In genomic region chr5:132161338-132162205, GRCm38 (mm10) we compare ENCODE assay signal across 8 mouse cellular contexts.
DNase-seq lines count a peak whose midpoint lies in the region; ATAC-seq lines count a peak whose summit lies in the region.

No protein-coding gene starts in this region.

- ATAC-seq in frontal cortex, adult (ENCODE audit: low TSS enrichment): peak; percentile 92
- ATAC-seq in intestine, embryonic 16.5 days: peak; percentile 58

- H3K27me3 ChIP-seq in intestine, embryonic 16.5 days (replicated peaks; ENCODE audit: control insufficient read depth, insufficient read depth, low read length): no peaks in the 10 kb centered on the region

- peaks cover 12% of the 10 kb centered on the region for H3K4me1 ChIP-seq in intestine, embryonic 16.5 days (ENCODE audit: control insufficient read depth, insufficient read depth, low read length)

- intact Hi-C loops in left cerebral cortex, postnatal 4 days (cut with DNase I): no loop called here

- H3K4me2 ChIP-seq in intestine, embryonic 16.5 days (ENCODE audit: low read depth, low read length): no peak overlapping the region

- H3K4me3 ChIP-seq in intestine, embryonic 16.5 days (ENCODE audit: low read length): no peak overlapping the region

- DNase-seq in layer of hippocampus, adult 11-12 months (ENCODE audit: low spot score): peak; percentile 47
- DNase-seq in layer of hippocampus, postnatal 25 days (ENCODE audit: extremely low spot score in 1 of 2, low spot score in 1 of 2): no peak
- DNase-seq in left cerebral cortex, postnatal 4 days: peak; percentile 62
- DNase-seq in right cerebral cortex, postnatal 10 days (ENCODE audit: low spot score in 2 of 2): peak; percentile 42 to 75
- no peak for DNase-seq in cerebellum, adult 9-11 months
- no peak for DNase-seq in cerebellum, postnatal 36 days

- no peaks in the 10 kb centered on the region for H3K9me3 ChIP-seq in intestine, embryonic 16.5 days (ENCODE audit: control insufficient read depth, low read length)

- peak overlapping the region; percentile 74 for H3K27ac ChIP-seq in intestine, embryonic 16.5 days (ENCODE audit: low read length)

- H3K9ac ChIP-seq in intestine, embryonic 16.5 days (ENCODE audit: low read depth, low read length): no peak overlapping the region

- H3K36me3 ChIP-seq in intestine, embryonic 16.5 days (ENCODE audit: control insufficient read depth, insufficient read depth, low read length): no peaks in the 10 kb centered on the region

- 37% methylated on average over 9 of the region's 9 CpGs for WGBS in intestine, embryonic 16.5 days

Comparison
In these comparisons a context has a peak if more than half of its experiments do, and no peak if none do; other contexts are left out.
1. DNase-seq: peak in layer of hippocampus, adult 11-12 months (single experiment), left cerebral cortex, postnatal 4 days (single experiment) and right cerebral cortex, postnatal 10 days (2 of 2); none in layer of hippocampus, postnatal 25 days (0 of 2), cerebellum, adult 9-11 months (single experiment) and cerebellum, postnatal 36 days (0 of 2).